Mouse (Mus musculus): ENCODE measurements around the gene Auts2.

Auts2 gene

DNA sequence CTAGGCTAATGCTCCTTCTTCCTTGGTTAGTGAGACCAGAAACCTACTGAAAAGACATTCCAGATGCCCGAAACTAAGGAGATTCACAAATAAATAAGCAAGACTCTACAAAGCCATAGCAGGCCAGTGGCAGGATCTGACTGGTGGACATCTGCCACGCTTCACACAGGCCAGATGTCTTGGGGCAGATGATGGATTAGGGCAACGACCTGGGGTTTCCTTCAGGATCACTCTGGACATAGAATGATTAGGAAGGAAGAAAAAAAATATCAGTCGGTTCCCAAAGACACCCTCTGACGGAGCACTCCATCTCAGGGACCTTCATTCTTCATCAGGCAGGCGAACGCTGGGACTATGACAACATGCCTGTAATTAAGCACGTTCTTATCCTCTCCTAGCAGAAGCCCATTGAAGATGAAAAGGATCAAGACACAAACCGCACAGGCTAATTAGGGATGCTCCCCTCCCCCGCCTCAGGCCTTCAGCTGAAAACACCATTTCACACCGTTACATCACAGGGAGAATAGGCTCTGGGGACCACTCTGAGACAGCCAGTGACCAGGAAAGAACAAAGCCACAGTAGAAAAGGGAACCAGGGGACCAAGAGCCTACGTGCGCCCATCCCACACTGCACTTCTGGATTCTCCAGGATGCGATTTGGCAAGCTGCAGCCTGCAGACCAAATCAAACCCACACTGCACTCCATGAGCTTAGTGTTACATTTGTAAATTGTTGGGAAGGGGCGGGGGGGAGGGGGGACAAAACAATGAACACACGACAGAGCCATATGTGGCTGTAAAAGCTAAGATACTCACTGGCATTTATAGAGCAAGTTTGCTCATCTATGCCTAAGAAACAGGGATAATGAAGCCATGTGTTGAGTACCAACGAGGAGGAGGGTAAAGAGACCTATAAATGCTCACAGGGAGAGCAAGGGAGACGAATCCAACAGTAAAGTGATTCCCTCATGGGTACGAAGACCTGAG, 710.0 kb downstream of the Auts2 start:
- no peak for DNase-seq (ENCODE audit: low spot score)

- DNase-seq (ENCODE audit: low spot score) = no peak
Observed at GRCm38 (mm10) chr5:131830111-131830510, 713.0 kb downstream of the Auts2 start.

- peak; percentile 12 for DNase-seq (ENCODE audit: low spot score)
Observed at GRCm38 (mm10) chr5:131829248-131829647, 713.9 kb downstream of the Auts2 start.

GRCm38 (mm10) chr5:131828607-131829006, 714.5 kb downstream of the Auts2 start:
- DNase-seq (ENCODE audit: low spot score) = no peak

DNA sequence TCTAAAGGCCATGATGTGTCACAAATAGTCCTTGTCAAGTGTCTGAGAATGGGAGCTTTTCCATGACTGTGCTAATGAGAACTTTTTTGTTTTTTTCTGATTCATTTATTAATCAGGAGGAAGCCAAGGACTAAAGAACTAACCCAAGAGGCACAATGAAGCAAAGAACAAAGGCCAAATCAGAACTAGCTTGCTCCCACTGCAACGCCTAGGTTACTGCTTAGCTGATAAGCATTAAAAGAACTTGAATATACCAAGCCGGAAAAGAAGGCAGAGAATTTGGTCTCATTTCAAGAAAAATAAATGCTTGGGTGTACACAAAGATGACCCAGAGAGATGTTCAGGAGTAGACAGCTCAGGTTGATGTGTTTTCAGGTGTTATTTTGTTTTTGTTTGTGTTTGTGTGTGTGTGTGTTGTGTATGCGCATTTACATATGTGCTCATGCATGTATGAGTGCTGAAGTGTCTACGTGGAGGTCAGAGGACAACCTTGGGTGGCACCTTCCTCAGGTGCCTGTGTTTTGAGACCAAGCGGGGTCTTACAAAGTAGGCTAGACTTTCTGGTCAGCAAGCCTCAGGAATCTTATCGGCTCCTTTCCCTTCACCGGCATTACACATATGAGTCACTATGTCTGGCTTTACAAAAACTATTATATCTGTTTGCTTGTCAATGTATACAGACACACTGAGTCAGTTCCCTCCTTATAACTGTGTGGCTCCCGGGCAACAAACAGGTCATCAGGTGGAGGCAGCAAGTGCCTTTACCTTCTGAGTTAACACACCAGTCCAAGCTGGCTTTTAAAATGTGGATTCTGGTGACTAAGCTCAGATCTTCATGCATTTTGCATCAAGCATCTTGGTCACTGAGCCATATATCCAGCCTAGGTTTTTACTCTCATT, 716.5 kb downstream of the Auts2 start:
- DNase-seq (ENCODE audit: low spot score) = no peak

GRCm38 (mm10) chr5:131825421-131825820, 717.7 kb downstream of the Auts2 start:
- DNase-seq (ENCODE audit: low spot score) = no peak

- DNase-seq (ENCODE audit: low spot score) = no peak
Observed at GRCm38 (mm10) chr5:131824197-131824991, 718.8 kb downstream of the Auts2 start.

GRCm38 (mm10) chr5:131821461-131821860, 721.7 kb downstream of the Auts2 start:
- no peak for DNase-seq (ENCODE audit: low spot score)

GRCm38 (mm10) chr5:131819251-131819691, 723.9 kb downstream of the Auts2 start:
- no peak for DNase-seq (ENCODE audit: low spot score)

DNA sequence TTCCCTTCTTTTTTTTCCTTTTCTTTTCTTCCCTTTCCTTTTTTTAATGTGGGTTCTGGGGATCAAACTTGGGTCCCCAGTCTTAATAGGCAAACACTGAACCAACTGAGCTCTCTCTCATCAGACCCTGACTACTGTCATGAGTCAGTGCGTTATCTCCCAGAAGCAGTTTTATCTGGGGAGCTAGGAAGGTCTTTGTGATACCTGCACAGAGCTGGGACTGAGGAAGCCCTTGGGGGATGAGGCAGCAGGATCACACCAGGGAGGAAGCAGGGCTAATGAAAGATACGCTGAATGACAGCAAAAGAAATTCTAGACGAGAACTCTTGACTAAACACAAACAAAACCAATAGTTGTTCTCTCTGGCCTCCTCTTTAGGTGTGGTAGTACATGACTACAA, 727.6 kb downstream of the Auts2 start:
- no peak for DNase-seq (ENCODE audit: low spot score)

DNA sequence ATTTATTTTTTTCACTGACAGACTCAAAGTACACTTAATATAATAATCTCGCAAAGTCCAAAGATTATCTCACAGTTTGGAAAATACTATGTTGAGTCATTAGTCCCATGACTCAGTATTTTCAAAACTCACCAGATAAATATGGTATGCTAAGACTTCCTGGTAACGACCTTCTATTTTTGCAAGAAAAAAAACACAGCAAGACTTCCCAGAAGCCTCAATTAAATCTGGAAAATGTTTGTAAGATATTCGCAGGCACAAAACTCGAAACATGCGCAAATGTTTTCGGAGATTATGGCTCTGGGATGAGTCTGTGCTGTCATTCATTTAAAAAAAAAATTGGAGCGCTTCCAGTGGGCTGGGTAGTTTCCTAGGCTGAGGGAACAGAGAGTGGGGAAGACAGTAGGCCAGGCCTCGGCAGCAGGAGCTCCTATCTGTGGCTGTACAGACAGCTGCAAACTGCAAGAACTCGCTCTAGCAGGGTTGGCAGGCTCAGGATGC, 728.6 kb downstream of the Auts2 start:
- peak; percentile 34 for DNase-seq (ENCODE audit: low spot score)

DNA sequence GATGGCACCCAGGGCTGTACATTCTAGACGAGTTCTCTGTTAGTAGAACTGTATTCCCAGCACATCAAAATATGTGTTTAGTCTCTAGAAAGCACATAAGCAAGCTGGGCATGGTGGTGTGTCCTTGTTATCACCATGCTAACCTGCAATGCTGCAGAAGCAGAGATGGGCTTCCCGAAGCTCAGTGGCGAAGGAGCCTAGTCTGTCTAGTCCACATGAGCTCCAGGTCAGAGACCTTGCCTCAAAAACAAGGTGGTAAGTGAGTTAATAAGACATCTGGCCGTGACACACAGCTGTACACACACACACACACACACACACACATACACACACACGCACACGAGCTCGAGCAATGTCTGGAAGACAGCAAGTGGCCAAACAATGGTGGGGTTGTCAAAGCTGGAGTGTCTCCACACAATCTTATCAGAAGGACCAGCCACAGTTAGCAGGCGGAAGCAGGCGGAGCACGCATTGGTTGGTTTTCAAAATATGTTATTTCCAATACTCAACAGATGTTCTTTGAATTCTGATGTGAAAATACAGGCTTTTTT, 729.1 kb downstream of the Auts2 start:
- peak; percentile 20 for DNase-seq (ENCODE audit: low spot score)

DNA sequence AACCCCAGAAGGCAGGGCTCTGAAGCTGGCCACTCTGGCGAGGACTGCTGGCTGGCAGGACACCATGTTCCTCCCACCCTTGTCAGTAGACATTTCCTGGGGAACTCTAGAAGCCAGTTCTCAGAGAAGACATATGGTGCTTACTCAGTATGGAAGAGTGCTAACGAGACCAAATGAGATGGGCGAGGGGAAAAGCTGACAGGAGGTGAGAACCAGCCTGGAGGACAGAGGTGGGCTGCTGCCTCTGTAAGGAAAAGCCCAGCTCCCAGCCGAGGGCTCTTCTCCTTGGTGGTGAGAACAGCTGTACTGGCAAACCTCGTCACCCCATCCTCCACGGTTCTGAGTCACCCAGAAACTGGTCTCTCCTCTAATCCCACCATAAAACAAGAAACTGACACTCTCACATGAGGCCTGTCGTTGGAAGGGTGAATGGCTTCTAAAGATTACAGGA, 729.8 kb downstream of the Auts2 start:
- DNase-seq (ENCODE audit: low spot score) = no peak

DNA sequence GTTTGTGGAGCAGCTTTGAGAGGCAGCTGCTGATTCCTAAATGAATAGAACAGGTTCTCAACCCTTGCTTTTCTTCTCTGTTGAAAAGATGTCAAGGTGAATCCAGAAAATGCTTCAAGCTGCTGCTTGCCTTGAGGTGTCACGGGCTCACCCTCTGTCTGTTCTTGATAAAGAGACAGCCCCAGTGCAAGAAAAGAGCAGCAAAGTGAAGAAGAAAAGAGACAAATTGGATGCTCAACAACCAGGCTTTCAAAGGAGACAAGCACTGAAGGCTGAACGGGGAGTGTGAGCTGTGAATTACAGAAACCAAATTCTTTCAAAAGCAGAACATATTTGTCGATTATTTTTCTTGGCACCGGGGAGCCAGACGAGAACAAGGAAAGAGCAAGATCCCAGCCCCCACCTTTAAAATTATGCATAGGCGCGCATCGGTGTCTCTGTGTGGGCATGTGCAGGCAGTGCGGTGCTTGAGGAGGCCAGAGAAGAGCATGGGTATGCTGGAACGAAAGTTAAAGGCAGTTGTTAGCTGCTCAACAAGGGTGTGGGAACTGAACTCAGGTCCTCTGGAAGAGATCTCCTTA, 730.6 kb downstream of the Auts2 start:
- DNase-seq (ENCODE audit: low spot score) = no peak

DNA sequence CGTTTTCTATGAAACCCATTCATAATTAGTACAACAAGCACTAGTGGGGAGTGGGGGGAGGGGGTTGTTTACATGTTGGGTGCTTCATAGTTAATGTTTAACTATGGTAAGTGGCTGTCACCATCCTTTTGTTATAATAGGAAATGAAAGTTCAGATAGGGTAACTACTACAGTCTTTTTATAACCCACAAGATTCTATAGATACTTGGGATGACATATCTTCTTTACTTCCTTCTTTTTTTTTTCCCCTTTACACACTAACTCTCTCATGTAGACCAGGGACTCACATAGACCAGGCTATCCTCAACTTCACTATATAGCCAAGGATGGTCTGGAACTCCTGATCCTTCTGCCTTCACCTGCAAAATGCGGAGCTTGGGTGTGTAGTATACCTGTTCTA, 736.8 kb downstream of the Auts2 start:
- DNase-seq (ENCODE audit: low spot score) = no peak

- no peak for DNase-seq (ENCODE audit: low spot score)
Observed at GRCm38 (mm10) chr5:131805277-131805676, 737.9 kb downstream of the Auts2 start.

DNA sequence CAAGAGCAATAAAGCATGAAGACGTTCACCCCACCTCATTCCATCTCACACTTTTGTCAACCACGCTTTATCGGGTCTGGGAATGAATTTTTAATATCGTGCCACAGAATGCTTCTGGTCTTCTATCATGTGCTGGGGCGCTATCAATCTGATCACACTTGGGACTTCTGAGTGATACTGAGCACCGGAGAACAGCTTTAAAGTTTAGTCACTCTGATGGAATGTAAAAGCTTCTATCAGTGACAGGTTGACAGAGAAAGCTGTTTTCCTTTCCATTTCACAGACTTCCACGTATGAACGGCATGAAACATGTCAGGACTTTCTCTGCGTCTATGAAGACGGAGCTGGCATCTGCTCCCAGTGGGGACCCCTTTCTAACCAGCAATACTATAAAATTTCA, 739.5 kb downstream of the Auts2 start:
- no peak for DNase-seq (ENCODE audit: low spot score)

DNA sequence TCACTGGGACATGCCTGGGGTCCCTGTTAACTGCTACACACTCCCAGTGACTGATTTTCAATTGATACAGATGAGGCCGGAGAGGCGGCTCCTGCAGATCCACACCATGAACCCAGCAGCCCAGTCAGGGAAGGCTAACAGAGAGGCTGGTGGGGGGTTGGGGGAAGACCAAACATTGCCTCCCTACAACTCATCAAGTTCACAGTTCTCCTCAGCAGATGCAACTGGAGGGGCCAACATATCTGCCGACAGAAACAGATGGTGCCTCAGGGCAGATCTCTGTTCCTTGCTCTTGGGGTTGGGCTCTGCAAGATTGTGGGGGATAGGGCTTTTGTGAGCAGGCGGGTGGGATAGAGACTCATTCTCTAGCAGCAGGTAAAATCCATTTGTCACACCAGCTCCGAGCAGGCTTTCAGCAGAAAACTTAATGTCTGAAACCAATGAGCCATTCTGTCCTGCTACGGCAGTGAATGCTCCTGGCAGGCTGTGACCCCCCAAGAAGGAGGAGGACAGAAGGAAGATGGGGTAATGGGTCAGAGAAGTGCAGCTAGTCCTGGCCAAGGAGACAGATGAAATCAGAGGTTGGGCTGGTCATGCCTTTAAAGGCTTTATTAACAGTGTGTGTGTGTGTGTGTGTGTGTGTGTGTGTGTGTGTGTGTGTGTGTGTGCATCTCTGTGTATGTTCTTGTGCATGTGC, 740.7 kb downstream of the Auts2 start:
- DNase-seq (ENCODE audit: low spot score) = no peak

GRCm38 (mm10) chr5:131801924-131802323, 741.2 kb downstream of the Auts2 start:
- no peak for DNase-seq (ENCODE audit: low spot score)

DNA sequence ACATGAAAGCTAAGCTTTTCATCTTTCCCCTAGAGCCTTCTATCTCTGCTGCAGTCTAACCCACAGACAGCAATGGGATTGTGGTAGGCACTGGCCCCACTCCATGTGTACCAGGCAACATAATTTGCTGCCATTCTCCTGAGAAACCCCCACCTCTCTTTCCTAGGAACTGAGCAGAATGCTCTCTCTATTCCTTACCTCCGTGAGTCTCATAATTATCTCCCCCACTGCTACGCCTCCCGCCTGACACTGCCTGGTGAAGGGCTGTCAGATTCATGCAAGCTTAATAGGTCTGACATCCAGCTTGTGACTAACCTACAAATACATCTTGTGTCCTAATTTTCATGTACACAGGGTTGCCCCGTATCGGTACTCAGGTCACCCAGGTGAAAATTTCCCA, 744.8 kb downstream of the Auts2 start:
- no peak for DNase-seq (ENCODE audit: low spot score)

All from ovary, postnatal 36 days (tissue).